Mouse (Mus musculus): ENCODE results near the gene Palld. TPM values are rescaled to one million over a fixed set of nuclear protein-coding genes. Genes with fewer than 3 reads are reported as not detected.

The Palld gene
- total and polyA plus RNA-seq, 2 experiments from 2014 or later = 10.7 to 11.0 TPM

DNA sequence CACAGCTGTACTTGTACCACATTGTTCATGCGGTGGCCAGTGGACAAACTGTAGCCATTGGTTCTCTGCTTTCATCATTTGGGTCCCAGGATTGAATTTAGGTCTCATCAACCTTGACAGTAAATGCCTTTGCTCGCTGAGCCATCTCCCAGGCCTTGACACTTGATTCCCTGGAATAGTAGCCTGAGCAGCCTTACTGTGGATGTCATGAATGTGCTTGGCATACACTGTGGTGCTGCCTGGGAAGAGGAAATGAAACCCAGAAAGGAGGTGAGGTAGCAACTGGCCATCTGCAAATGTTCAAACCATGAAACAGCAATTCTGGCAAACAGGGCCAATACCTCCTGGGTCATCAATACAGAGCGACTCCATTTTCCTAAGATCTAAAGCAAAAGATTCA, 34.0 kb downstream of the Palld start:
- Histone ChIP-seq H3K9me3 (ENCODE audit: low read length) (no peaks in the 10 kb centered on the region), H3K27me3 (ENCODE audit: insufficient read depth, low read length) (no peaks in the 10 kb centered on the region), H3K4me3 (ENCODE audit: low read depth, low read length) (no peak overlapping the region), H3K9ac (no peak overlapping the region), H3K4me1 (ENCODE audit: insufficient read depth) (no peaks in the 10 kb centered on the region), H3K27ac (ENCODE audit: low read depth, low read length) (no peak overlapping the region), H3K4me2 (ENCODE audit: low read depth) (no peak overlapping the region), H3K36me3 (ENCODE audit: insufficient read depth) (no peaks in the 10 kb centered on the region)
- TF ChIP-seq CTCF (IDR thresholded peaks at IDR 0.05; ENCODE audit: low read depth) = no peak
- WGBS = 90% methylated on average over 3 of the region's 3 CpGs
- DNase-seq = no peak
- ATAC-seq = no peak

DNA sequence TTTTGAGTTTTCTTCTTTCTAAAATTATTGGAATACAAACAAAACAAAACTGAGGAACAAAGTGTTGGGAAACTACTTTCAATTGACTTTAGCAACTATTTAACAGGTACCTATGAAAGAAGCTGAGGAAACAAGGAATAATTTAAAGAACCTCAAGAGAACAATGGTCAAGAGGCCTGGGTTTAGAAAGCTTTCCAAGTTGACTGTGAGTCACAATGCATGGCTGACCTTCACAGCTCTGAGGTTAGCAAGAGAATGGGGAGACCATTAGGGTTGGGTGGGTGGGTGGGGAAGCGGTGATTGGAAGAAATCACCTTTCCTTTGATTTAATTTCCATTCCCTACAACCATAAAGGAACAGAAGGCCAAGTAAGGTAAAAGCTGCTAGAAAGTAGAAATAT, 35.6 kb downstream of the Palld start:
- WGBS = 92% methylated on average over 1 of the region's 1 CpGs
- no peaks in the 10 kb centered on the region for H3K36me3 ChIP-seq (ENCODE audit: insufficient read depth)
- ATAC-seq = no peak
- H3K4me3 ChIP-seq (ENCODE audit: low read depth, low read length) = no peak overlapping the region
- no peak for DNase-seq
- H3K4me1 ChIP-seq (ENCODE audit: insufficient read depth) = no peaks in the 10 kb centered on the region
- H3K4me2 ChIP-seq (ENCODE audit: low read depth) = no peak overlapping the region
- no peak for TF ChIP-seq CTCF (IDR thresholded peaks at IDR 0.05; ENCODE audit: low read depth)
- H3K9ac ChIP-seq = no peak overlapping the region
- H3K27ac ChIP-seq (ENCODE audit: low read depth, low read length) = no peak overlapping the region
- H3K9me3 ChIP-seq (ENCODE audit: low read length) = no peaks in the 10 kb centered on the region
- no peaks in the 10 kb centered on the region for H3K27me3 ChIP-seq (ENCODE audit: insufficient read depth, low read length)

- Histone ChIP-seq H3K4me3 (ENCODE audit: low read depth, low read length) (no peak overlapping the region), H3K27me3 (ENCODE audit: insufficient read depth, low read length) (no peaks in the 10 kb centered on the region), H3K9ac (no peak overlapping the region), H3K4me1 (ENCODE audit: insufficient read depth) (no peaks in the 10 kb centered on the region), H3K27ac (ENCODE audit: low read depth, low read length) (no peak overlapping the region), H3K9me3 (ENCODE audit: low read length) (no peaks in the 10 kb centered on the region), H3K36me3 (ENCODE audit: insufficient read depth) (no peaks in the 10 kb centered on the region), H3K4me2 (ENCODE audit: low read depth) (no peak overlapping the region)
- TF ChIP-seq CTCF (IDR thresholded peaks at IDR 0.05; ENCODE audit: low read depth) = no peak
- ATAC-seq (peak; percentile 80), DNase-seq (peak; percentile 41)
- WGBS = 37% methylated on average over 7 of the region's 7 CpGs
Observed at GRCm38 (mm10) chr8:61865365-61865764, 37.1 kb downstream of the Palld start.

DNA sequence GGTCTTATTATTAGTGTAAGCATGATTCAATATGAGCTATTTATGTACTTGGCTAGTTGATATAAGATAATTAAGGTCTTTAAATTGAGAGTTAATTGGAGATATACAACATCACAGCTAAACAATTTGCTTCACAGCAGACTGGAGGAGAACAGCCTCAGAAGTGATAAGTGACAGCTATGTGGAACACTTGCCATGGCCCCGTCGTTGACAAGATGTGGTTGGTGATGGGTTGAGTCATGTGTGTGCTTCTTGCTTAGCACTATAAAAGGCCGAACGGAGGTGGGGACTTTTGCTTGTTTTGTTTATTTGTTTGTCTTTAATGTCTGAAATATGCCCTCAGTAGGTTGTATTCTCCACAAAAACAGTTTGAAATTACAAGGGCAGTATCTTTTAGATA, 51.2 kb downstream of the Palld start:
- H3K4me2 ChIP-seq (ENCODE audit: low read depth) = no peak overlapping the region
- ATAC-seq (no peak), DNase-seq (no peak)
- 69% methylated on average over 4 of the region's 4 CpGs for WGBS
- no peaks in the 10 kb centered on the region for H3K9me3 ChIP-seq (ENCODE audit: low read length)
- H3K27ac ChIP-seq (ENCODE audit: low read depth, low read length) = no peak overlapping the region
- H3K9ac ChIP-seq = no peak overlapping the region
- H3K27me3 ChIP-seq (ENCODE audit: insufficient read depth, low read length) = no peaks in the 10 kb centered on the region
- H3K4me3 ChIP-seq (ENCODE audit: low read depth, low read length) = no peak overlapping the region
- TF ChIP-seq CTCF (IDR thresholded peaks at IDR 0.05; ENCODE audit: low read depth) = no peak
- no peaks in the 10 kb centered on the region for H3K36me3 ChIP-seq (ENCODE audit: insufficient read depth)
- no peaks in the 10 kb centered on the region for H3K4me1 ChIP-seq (ENCODE audit: insufficient read depth)

DNA sequence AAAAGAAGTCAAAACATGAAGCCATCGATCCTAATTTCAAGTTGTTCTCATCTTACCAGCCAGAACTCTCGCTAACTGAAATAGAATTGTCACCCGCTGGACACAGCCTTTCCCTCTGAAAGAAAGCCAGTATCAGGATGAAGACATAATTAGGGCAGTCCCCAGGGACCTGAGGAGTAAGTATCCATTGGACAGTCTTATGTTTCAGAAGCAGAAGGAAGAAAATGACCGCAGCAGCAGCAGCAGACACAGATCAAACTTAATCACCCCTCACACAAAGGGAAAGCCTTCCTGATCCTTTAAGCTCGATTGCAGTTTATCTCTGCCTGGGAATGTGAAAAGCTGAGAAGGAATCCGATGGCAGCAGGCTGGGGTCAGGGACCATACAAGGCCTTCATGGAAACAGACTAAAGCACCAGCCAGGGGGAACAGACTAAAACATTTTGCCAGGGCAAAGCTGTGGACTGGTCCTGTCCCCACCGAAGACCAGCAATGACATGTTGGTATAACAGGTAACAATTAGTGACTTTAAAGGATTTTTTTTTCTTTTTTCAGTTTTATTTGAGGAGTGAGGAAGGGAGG, 53.8 kb downstream of the Palld start:
- no peak for ATAC-seq
- Histone ChIP-seq H3K4me3 (ENCODE audit: low read depth, low read length) (no peak overlapping the region), H3K27ac (ENCODE audit: low read depth, low read length) (no peak overlapping the region), H3K36me3 (ENCODE audit: insufficient read depth) (no peaks in the 10 kb centered on the region), H3K9me3 (ENCODE audit: low read length) (no peaks in the 10 kb centered on the region), H3K4me2 (ENCODE audit: low read depth) (no peak overlapping the region), H3K4me1 (ENCODE audit: insufficient read depth) (no peaks in the 10 kb centered on the region), H3K27me3 (ENCODE audit: insufficient read depth, low read length) (no peaks in the 10 kb centered on the region), H3K9ac (no peak overlapping the region)
- TF ChIP-seq CTCF (IDR thresholded peaks at IDR 0.05; ENCODE audit: low read depth) = no peak
- no peak for DNase-seq
- 30% methylated on average over 7 of the region's 7 CpGs for WGBS

DNA sequence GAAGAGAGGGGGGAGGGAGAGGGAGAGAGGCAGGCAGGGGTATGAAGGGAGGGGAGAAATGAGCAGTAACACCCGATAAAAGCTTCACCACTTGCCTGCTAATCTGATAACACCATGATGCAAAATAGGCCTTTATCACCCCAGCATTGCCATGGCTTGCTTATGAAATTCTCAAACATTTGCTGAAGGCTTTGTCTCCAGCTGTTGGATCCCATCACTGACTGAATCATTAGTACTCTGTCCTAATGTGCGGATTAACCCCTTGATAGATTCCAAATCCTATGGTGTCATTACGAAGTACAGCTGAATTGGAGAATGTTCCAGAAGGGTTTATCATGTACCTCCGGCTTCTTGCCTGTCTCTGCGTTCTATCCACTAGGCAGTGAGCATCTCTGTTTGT, 55.0 kb downstream of the Palld start:
- Histone ChIP-seq H3K4me1 (ENCODE audit: insufficient read depth) (no peaks in the 10 kb centered on the region), H3K27ac (ENCODE audit: low read depth, low read length) (no peak overlapping the region), H3K4me2 (ENCODE audit: low read depth) (no peak overlapping the region), H3K9me3 (ENCODE audit: low read length) (no peaks in the 10 kb centered on the region), H3K9ac (no peak overlapping the region), H3K4me3 (ENCODE audit: low read depth, low read length) (no peak overlapping the region), H3K27me3 (ENCODE audit: insufficient read depth, low read length) (no peaks in the 10 kb centered on the region), H3K36me3 (ENCODE audit: insufficient read depth) (no peaks in the 10 kb centered on the region)
- ATAC-seq (no peak), DNase-seq (no peak)
- no peak for TF ChIP-seq CTCF (IDR thresholded peaks at IDR 0.05; ENCODE audit: low read depth)
- 78% methylated on average over 5 of the region's 5 CpGs for WGBS

DNA sequence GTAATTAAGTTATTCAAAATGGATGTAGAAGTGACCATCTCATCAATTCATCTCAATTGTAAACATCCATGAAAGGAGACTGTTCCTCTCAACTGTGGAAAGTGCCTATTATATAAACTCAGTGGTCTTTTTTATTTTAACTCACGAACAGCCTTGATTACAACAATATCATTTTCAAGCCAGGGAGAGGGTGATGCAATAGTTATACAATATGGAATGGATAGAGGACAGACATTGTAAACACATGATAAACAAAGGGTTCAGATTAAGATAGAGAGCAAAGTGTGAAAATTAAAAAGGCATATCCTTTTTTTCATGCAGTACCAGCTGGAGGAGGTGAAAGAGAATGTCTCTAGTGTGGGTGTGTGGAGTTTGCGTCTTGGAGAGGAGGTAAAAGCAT, 57.5 kb downstream of the Palld start:
- Histone ChIP-seq H3K36me3 (ENCODE audit: insufficient read depth) (no peaks in the 10 kb centered on the region), H3K9ac (no peak overlapping the region), H3K27me3 (ENCODE audit: insufficient read depth, low read length) (no peaks in the 10 kb centered on the region), H3K9me3 (ENCODE audit: low read length) (no peaks in the 10 kb centered on the region), H3K27ac (ENCODE audit: low read depth, low read length) (no peak overlapping the region), H3K4me2 (ENCODE audit: low read depth) (no peak overlapping the region), H3K4me3 (ENCODE audit: low read depth, low read length) (no peak overlapping the region), H3K4me1 (ENCODE audit: insufficient read depth) (no peaks in the 10 kb centered on the region)
- TF ChIP-seq CTCF (IDR thresholded peaks at IDR 0.05; ENCODE audit: low read depth) = no peak
- 39% methylated on average over 2 of the region's 2 CpGs for WGBS
- ATAC-seq (no peak), DNase-seq (no peak)
